Comparison of ENCODE assay signal across 8 mouse cellular contexts in genomic region chr19:56821798-56822447, GRCm38 (mm10). TPM values are rescaled to one million over a fixed set of nuclear protein-coding genes. Genes with fewer than 3 reads are reported as not detected.
DNase-seq lines count a peak whose midpoint lies in the region; ATAC-seq lines count a peak whose summit lies in the region.

TSS of gene Ccdc186 (minus strand) at chr19:56822190.

- H3K27ac ChIP-seq in hindbrain, embryonic 11.5 days (ENCODE audit: low read depth, low read length) = peak within 1 kb of the TSS; percentile 85

- WGBS in hindbrain, embryonic 11.5 days = under 1% methylated on average over 68 of the region's 79 CpGs

- H3K4me3 ChIP-seq in hindbrain, embryonic 11.5 days (ENCODE audit: low read depth, low read length) = peak within 1 kb of the TSS; percentile 97

- DNase-seq in Muller cell, postnatal 12 days (ENCODE audit: inconsistent ontology term) = peak; percentile 97
- DNase-seq in cerebellum, adult 9-11 months = peak; percentile 95
- peak; percentile 93 to 99 for DNase-seq in frontal cortex, adult 2 months (ENCODE audit: extremely low spot score in 1 of 2, low spot score in 1 of 2)
- peak; percentile 98 for DNase-seq in hindbrain, embryonic 11.5 days (ENCODE audit: low spot score)
- peak; percentile 95 for DNase-seq in layer of hippocampus, postnatal 14 days (ENCODE audit: low spot score in 2 of 2)
- peak; percentile 98 for DNase-seq in lung, postnatal 14 days
- peak; percentile 88 for DNase-seq in retina, adult 2 months (ENCODE audit: low read depth, low spot score)
- DNase-seq in thymus, postnatal 36 days = peak; percentile 93 to 95

- H3K9ac ChIP-seq in hindbrain, embryonic 11.5 days (ENCODE audit: low read depth, low read length) = peak within 1 kb of the TSS; percentile 93

- no peaks in the 10 kb centered on the region for H3K4me1 ChIP-seq in hindbrain, embryonic 11.5 days (replicated peaks; ENCODE audit: control insufficient read depth, insufficient read depth, low read length)

- H3K36me3 ChIP-seq in hindbrain, embryonic 11.5 days (ENCODE audit: control insufficient read depth, insufficient read depth, low read length) = no peaks in the 10 kb centered on the region

- no peaks in the 10 kb centered on the region for H3K9me3 ChIP-seq in hindbrain, embryonic 11.5 days (ENCODE audit: control insufficient read depth, low read length)

- no peaks in the 10 kb centered on the region for H3K27me3 ChIP-seq in hindbrain, embryonic 11.5 days (ENCODE audit: control insufficient read depth, insufficient read depth, low read length)

- ATAC-seq in hindbrain, embryonic 11.5 days (ENCODE audit: low FRiP score) = peak; percentile 98

- H3K4me2 ChIP-seq in hindbrain, embryonic 11.5 days (replicated peaks; ENCODE audit: low read depth, low read length) = peak within 1 kb of the TSS; percentile 72

RNA-seq across cellular contexts. Expression of gene Ccdc186, which starts in this region (rescaled TPM):
- 15.0 and 15.7 TPM in 2 replicates for polyA plus RNA-seq in frontal cortex, adult 2 months (2012; rRNA removed)
- polyA plus RNA-seq in hindbrain, embryonic 11.5 days (2014; fragmentation: Nextera tagmentation; extraction: Ambion mirVana) = 23.3 and 25.7 TPM in 2 replicates
- 10 to 100 TPM; 37.8 to 44.7 TPM for total RNA-seq in layer of hippocampus, postnatal 14 days (2021)

Comparison
In these comparisons a context has a peak if more than half of its experiments do, and no peak if none do; other contexts are left out.
1. Peak in every context shown above with its lines: DNase-seq, ATAC-seq, H3K4me3 ChIP-seq and H3K27ac ChIP-seq.